Mouse (Mus musculus) thymus, postnatal 25 days (tissue): ENCODE results near the gene Ube2h.
"Not testable (repeated sequence)": the region's sequence is repeated elsewhere in the genome, so short reads cannot be mapped to it uniquely, and the experiment has no call there.

Experiments
- DNase-seq: peaks from one replicate; pipeline ENCODE4 v3.0.0; 2022

The Ube2h gene

DNA sequence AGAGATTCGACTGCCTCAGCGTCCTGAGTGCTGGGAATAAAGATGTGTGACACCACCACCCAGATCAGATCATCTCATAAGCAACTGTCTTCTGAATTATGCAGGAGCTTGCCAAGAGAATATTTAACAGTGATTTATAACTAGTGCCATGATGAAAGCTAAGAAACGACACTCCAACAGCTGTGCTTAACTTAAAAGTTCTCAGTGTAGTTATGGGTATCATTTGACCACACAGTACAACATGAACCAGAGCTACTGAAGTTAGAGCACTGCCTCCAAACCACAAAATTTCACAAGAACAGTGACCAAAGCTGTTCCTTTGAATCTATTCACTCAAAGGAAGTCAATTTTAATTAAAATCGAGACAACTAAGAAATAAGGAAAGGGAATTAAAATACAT lies 61.4 kb downstream of the Ube2h start:
- DNase-seq: no peak

DNA sequence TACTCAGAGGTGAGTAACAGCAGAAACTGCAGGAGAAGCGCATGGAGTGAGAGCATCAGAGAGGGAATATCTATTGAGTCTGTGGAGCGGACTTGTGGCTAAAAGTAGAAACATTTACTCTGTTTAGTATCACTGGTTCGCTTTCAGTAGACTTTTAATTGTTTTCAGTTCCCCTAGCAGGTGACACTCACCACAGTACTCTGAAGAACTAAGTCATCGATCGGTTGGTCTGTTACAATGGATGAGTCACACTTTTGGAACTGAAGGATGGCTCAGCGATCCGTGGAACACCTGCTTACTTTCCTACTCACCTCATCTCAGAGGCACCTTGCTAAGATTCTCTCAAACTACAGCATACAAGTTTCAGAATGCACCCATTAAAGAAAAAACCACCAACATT lies 64.2 kb downstream of the Ube2h start:
- no peak for DNase-seq

DNA sequence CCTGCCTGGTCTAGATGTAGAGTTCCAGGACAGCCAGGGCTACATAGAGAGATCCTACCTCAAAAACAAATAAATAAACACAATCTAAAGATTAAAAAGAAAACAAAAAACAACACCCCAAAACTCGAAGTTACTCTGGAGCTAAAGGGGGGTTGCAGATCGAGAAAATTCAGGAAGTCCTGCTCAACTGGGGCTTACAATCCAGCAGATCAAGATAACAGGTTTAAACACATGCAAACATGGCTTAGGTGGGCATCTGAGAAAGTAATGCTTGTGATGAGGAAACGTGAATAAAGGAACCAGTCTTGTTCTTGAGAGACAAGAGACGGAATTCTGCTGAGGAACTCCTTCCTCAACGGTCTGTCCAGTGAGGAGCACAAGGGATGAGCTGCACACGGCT lies 65.1 kb downstream of the Ube2h start:
- DNase-seq: no peak

DNA sequence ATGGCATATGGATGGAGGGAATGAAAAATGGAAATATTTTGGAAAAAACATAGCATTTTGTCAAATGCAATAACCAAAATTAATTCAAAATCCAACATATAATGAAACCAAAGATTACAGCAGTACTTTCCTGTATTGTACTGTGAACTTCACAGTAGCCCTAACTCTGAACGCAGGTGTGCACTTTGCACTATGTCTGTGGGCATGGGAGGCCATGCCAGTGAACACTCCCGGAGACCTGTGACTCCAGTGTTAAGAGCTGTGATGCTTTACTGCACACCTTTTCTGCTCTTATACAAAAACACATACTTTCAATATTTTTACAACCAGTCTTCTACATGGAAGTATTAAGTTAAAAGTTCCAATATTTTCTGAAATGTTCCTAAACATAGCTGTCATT lies 66.3 kb downstream of the Ube2h start:
- DNase-seq: no peak

DNA sequence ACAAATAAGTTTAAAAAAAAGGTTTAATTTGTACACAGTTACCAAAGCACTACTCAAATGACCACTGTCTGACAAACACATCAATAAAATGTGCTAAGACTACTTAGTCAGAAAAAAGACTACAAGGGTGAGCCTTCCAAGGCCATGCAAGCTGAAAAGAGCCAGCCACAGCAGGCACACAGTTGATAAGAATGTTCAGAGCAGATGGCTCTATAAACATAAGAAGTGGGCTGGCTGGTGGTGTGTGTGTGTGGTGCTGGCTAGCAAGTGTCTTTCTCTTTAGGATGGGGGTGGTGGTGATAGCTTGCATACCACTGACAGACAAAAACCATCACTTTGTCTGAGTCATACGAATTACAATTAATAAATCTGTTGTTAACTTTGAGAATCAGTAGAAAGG lies 67.8 kb downstream of the Ube2h start:
- no peak for DNase-seq

DNA sequence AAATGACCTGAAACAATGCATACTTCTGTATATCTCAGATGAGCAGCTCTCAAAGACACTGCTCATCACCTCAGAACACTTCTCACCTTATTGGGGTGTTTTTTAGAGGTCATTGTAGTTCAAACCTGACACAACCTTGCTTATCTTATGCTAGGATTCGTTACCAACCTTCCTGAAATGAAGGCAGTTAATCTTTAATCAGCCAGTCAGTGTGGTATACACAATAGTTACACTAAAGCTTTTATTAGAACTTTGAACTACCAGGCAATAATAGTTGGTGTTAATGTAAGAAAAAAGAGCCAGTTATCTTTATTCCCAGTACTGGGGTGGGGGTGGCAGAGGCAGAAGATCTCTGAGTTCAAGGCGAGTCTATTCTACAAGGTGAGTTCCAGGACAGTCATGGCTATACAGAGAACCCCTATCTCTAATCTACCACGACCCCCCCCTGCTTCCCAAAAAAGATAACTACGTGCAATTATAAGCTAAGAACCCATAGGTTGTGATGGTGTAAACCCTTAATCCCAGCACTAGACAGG lies 72.5 kb downstream of the Ube2h start:
- no peak for DNase-seq

DNA sequence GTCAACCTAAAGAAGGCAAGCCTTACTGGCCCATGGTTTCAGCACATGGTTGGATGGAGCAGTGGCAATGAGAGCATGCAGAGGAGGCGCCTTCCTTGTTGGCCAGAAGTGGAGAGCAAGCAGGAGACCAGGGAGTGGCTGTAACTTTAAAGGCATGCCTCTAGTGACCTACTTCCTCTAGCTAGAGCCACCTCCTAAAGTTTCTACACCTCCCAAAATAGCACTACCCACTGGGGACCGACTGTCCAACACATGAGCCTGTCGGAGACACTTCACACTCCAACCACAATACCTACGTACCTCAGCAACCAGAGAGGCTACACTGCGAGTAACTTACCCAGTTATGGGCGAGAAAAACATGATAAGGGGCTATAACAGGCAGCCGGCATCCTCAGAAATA lies 74.1 kb downstream of the Ube2h start:
- no peak for DNase-seq

DNA sequence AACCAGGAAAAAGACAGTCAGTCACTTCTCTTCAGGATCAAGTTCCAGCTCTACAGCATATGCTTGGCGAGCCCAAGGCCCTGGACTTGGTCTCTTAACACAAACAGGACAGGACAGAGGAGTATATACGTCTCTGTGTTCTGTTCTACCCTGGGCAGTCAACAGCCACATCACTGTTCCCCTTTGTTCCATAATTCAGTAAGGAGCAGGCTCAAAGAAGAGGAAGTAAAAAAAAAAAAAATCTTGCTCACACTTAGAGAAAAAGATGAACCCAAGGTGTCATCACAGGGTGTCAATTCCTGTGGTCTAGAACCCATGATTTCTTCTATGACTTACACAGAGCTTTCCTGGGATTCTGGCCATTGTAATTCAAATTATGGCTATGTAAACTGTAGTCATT lies 75.4 kb downstream of the Ube2h start:
- DNase-seq: no peak

DNA sequence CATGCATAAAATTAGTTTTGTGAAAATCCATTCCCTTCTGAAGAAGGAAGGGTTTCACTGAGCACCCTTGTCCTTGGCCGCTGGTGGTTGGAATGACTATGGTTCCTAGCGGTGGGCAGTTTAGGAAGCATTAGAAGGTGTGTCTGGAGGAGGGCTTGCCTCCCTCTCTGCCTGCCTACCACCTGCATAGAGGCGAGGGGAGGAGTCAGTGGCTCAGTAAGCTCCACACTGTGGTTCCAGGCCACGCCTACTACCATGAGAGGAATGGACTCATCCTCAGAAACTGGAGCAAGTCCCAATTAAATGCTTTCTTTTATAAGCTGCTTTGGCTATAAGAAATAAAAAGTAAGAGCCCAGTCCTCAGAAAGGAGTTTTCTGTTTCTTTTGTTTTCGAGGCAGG lies 76.0 kb downstream of the Ube2h start:
- no peak for DNase-seq

DNA sequence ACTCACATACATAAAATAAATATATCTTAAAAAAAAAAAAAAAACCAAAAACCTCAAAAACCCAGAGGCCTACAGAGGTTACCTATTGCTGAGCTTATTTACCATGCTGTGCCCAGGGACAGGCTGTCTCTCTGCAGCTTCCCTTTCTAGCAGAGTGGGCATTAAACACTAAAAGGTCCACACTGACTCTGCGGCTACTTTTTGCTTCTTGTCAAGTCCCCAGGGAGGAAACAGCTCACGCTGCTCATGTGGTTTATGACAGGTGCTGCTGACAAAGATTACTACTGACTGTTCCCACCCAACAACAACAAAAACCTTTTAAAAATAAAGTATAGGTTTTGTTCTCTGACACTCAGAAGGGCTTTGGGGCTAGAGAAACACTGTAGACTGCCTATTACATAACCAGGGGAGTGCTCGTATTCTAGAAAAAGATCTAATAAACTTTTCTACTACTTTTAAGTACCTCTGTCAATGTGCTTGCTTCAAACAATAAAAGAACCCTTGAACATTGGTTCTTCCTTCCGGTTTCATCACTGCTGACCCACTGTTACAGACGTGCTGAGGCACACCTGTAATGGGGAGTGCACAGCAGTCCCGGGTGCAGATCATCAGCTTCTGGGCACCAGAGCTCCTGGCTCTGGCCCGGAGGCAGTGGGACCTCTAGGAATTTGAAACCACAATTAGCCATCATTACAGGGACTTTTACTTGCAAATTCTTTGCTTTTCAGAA lies 77.2 kb downstream of the Ube2h start:
- no peak for DNase-seq

DNA sequence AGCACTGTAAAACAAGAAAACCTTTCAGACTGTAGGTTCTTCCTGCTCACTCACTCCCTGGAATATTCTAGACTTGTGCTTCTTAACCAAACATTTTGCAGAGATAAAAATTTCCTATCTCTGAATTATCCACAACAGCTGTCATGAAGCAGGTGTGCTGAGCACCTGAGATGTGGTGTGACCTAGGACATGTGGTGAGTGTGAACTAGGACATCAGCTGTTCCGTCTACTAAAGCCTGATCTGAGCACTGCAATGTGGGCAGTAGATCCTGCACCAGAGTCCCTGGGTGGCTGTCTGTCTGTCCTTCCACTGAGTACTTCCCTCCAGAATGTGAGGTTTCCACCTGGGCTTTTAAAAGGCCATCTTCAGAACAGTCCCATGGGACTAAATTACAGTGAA lies 79.6 kb downstream of the Ube2h start:
- no peak for DNase-seq

DNA sequence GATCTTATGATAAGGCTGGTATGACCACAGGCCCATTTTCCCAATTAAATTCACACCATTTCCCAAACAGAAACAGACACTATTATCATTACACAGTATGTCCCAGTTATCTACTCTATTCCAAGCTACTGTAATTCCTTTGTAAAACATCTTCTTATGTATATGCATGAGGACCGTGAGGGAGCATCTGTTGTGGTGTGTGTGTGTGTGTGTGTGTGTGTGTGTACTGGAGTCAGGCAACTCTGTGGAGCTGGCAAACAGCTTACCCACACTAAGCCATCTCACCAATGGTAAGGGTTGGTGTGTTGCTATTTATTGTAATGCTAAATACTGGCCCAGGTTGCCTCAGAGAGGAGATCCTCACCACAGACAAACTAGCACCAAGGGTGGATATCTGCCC lies 82.0 kb downstream of the Ube2h start:
- DNase-seq: no peak

DNA sequence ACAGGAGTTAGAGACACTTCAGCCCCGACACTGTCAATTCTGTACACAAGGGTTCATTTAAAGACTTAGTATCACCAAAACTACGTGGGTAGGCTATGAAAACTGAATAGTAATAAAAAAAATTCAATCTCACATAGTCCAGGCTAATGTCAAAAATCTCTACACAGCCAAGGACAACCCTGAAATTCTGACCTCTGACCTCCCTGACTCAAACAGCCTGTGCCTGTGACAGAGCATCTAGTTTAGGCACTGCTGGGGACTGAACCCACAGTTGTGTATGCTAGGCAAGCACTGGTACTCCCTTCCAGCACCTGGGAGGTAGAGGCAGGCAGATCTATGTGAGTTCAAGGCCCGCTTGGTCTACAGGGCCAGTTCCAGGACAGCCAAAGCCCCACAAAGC lies 86.8 kb downstream of the Ube2h start:
- DNase-seq: no peak

DNA sequence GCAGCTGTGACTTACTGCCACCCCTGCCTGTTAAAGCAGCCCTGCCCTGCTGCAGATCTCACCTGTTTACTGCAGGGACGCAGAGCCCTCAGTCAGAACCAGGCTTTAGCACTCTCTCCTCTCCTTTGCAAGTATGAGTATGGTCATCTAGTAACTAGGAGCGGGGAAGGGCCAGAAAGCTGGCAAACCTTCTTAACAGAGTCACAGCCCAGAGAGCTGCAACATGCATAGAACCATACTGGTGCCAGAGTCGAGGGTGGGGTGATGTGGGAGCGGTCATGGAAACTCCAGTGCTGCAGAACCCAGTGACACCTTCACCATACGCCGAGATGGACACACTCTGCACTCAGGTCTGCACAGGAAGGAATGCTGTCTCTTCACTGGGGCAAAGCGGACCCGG lies 91.9 kb downstream of the Ube2h start:
- DNase-seq: no peak

DNA sequence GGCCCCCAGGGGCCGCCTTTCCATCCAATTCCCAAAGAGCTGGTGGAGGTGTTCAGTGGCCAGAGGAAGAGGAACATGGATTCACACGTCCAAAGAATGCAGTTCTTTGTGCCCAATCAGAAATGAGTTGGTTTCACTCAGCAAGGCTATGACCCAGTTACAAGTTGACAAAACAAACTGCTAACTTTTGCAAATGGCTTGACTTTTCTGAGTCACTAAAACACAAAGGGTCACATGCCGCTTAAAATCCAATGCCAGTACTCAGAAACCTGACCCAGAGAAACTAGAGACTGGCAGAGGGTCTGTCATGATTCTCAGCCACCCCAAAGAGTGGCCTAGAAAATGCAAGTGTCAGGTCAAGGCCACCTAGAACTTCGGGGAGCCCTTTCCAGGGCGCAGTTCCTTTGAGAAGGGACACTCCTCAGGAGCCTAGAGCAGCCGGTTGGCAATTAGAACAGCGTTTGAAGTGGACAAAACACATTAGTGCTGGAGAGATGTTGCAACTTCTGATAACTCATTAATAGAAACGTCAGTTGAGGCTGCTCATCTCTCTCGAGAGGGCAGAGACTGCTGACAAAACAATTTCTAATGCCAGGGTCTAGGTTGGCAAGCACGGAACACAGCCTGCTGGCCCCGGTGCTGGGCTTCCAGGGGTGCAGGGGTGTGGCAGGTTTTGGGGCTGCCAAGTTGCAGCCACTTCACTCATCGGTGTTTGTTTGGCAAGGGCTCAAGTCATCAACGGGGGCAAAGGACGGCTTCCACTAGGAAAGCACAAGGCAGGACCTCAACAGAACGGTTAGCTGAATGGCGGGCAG lies 92.5 kb downstream of the Ube2h start:
- no peak for DNase-seq

DNA sequence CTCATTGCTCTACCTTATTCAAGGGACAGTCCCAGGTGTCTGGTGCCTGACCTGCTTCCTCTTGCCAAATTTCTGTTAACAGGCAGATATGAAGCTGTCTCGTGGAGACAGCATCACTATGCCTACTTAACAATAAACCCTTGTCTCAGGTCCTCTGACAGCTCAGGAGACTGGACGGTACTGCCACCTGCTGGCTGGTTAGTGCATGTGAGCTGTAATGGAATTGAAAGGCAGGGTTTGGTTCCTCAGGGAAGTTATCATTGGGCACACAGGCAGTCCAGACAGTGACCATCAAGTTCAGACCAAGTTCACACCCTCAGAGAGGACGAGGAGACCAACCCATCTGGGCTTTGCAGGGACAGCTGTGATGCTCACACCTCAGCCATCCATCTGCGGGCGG lies 93.6 kb downstream of the Ube2h start:
- peak; percentile 61 for DNase-seq

DNA sequence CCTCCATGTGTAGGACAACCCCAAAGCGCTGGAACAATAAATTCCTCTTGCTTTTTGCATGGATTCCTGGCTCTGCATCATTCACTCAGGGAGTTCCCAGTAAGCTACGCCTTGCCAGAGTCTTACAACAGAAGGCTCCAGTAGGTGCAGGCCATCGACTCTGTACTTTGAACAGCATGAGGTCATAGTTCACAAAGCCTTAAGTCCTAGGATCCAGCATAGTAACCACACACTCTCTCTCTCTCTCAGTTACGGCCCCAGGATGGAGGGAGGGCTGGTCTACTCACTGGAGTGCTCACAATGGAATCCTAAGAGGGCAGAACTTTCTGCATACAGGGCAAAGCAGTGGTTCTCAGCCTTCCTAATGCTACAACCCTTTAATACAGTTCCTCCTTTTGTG lies 95.5 kb downstream of the Ube2h start:
- no peak for DNase-seq

DNA sequence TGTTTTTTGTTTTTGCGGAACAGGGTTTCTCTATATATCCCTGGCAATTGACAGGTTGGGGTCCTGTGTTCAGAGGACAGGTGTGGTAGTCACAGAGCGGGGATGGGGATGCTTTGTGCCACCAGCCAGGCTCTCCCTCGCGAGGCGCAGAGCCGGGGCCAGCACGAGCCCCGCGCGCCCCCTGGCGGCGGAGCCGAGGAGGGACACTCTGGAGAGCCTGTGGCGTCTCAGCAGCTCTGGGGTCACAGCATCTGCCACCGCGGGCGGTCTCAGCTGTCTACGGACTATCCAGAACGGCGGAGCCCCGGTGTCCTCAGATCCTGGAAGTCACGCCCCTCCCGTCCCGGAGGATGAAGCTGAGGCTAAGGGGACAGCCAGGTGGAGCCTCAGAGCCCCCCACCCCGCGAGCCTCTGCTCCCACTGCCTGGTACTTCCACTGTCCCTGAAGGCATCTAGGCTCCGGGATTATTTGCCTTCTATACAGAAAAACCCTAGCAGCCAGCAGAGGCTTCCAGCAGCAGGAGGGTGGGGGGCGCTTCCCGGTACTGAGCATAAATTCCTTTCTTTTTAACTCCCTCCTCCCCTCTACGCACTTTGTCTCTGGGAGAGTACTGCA lies 98.6 kb downstream of the Ube2h start:
- DNase-seq: peak; percentile 81

DNA sequence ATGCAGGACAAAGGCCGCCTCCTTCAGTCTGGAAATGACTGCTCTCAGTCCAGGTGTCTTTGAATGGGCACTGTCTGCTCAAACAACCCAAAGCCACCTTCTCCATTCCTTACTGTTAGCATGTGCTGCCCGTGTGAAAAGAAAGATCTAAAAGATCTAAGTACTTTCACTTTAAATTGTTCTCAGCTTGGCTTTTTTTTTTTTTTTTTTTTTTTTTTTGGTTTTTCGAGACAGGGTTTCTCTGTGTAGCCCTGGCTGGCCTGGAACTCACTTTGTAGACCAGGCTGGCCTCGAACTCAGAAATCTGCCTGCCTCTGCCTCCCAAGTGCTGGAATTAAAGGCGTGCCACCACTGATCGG lies 99.2 kb downstream of the Ube2h start:
- DNase-seq: not testable (repeated sequence)

DNA sequence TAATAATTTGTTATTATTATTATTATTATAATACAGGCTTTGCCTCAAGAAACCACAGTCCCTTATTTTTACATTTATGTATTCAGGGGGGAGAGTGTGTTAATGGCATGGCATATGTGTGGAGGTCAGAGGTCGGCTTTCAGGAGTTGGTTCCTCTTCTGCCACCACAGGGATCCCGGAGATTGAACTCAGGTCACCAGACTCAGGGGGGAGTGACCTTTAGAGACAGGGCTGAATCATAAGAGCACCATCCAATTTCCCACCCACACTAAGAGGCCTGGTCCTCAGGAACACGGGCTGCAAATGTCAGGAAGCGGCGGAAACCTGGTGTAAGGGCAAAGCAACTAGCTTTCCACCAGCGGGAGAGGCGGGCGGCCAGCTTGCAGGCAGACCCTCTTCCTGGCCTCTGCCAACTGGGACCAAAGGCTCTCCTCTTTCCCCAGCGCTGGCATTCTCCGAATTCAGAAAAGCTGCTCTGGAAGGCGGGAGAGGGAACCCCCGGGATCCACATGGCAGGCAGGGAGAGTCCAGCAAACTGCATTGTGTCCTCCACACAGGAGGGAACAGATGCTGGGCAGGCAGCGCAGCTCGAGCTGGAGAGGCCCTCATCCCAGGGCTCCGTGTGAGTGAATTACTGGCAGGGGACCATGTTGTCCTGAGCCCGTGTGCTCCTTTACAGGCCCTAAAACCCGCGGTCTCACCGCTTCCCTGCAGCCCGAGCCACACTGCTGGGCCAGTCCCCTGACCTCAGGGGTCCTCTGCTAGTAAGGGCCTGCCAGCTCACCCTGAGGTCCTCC lies 99.8 kb downstream of the Ube2h start:
- DNase-seq: no peak

DNA sequence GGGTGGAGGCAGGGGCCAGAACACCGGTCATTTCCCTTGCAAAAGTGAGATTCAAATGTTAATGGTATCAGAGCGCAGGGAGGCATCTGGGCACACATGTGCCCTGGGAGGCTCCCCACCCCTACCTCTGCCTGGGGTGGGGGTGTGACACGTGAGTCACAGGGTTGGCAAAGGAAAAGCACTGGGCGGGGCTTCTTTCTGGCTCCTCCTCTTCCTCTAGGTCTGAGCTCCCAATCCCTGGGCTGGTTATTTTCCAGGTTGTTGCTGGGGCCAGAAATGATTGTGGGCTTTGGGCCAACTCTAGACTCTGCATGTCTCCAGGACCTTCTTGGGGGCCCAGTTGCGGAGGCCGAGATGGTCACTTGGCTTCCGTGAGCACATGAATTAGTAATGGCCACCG lies 108.2 kb downstream of the Ube2h start:
- no peak for DNase-seq

DNA sequence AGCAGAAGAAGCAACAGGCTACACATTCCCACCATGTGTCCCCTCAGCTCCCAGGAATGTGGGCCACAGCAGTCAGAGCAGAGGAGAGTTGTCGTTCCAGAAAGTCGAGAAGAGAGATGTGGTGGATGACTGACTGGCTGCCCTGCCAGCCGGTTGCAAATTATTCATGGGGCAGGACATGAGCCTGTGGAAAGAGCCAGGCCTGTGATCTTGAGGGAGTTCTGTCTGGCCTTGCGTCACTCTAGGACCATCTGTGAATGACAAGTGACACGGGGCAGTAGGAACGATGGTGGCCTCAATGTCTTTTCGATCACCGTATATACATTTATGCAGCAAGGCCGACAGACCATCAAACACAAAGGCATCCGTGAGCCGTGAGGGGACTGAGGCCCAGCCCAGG lies 108.7 kb downstream of the Ube2h start:
- no peak for DNase-seq

DNA sequence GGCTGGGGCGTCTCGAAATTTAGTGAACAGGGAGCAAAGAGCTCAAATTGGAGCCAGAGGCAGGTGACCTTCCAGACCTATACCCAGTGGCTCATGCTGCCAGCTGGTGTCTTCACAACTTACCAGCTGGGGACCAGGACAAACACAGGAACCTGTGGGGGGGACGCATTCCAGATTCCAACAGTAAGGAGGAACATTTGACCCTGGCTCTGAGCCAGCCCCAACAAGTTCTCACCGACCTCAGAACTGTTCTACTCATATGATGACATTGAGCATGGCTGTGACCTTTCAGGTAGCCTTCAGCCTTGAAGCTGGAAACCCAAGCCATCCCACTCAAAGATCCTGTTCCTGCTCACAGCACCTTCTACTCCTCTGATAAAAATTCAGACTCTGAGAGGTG lies 120.7 kb downstream of the Ube2h start:
- DNase-seq: no peak
